Mouse (Mus musculus) testis, adult 2 months (tissue): ENCODE measurements around the gene Col27a1. TPM values are rescaled to one million over a fixed set of nuclear protein-coding genes. Genes with fewer than 3 reads are reported as not detected.

Source experiments
- H3K27ac ChIP-seq: fragments of 200-500 bp; 2 replicates; pipeline ENCODE4 v1.5.1; 2012; ENCODE audit warnings: low read depth, low read length; ENCODE audit not compliant: control insufficient read depth, insufficient read depth
- H3K27me3 ChIP-seq: fragments of 200-500 bp; 2 replicates; pipeline ENCODE4 v1.6.1; 2012; ENCODE audit warnings: mild to moderate bottlenecking, low read length, moderate library complexity; ENCODE audit not compliant: control insufficient read depth, insufficient read depth
- H3K36me3 ChIP-seq: fragments of 200-500 bp; 2 replicates; pipeline ENCODE4 v1.6.1; 2012; ENCODE audit warnings: mild to moderate bottlenecking, low read length; ENCODE audit not compliant: control insufficient read depth, insufficient read depth
- H3K4me1 ChIP-seq: fragments of 200-500 bp; 2 replicates; pipeline ENCODE4 v1.6.1; 2012; ENCODE audit warnings: low read length; ENCODE audit not compliant: control insufficient read depth, insufficient read depth
- H3K4me3 ChIP-seq: fragments of 200-500 bp; 2 replicates; pipeline ENCODE4 v1.5.1; 2012; ENCODE audit warnings: low read depth, mild to moderate bottlenecking, low read length, moderate library complexity, mixed read lengths; ENCODE audit not compliant: control insufficient read depth
- CTCF ChIP-seq: fragments of 200-500 bp; IDR thresholded peaks from 2 replicates; pipeline ENCODE4 v1.5.1; 2012; ENCODE audit warnings: low read depth, mild to moderate bottlenecking, inconsistent platforms, low read length, moderate library complexity; ENCODE audit not compliant: control insufficient read depth, insufficient read depth, insufficient replicate concordance
- POLR2A ChIP-seq: fragments of 200-500 bp; IDR thresholded peaks from 2 replicates; pipeline ENCODE4 v1.6.1; 2012; ENCODE audit warnings: low read depth, mild to moderate bottlenecking, inconsistent platforms, low read length, moderate library complexity; ENCODE audit not compliant: control insufficient read depth
- polyA plus RNA-seq: library from polyadenylated mRNA; depleted of rRNA; stranded (reverse); fragments of >200 nt; gene quantifications from 2 replicates; pipeline ENCODE4 v1.2.3, GENCODE M21; 2012

Gene Col27a1
- polyA plus RNA-seq, 1 experiment = 15.3 TPM

DNA sequence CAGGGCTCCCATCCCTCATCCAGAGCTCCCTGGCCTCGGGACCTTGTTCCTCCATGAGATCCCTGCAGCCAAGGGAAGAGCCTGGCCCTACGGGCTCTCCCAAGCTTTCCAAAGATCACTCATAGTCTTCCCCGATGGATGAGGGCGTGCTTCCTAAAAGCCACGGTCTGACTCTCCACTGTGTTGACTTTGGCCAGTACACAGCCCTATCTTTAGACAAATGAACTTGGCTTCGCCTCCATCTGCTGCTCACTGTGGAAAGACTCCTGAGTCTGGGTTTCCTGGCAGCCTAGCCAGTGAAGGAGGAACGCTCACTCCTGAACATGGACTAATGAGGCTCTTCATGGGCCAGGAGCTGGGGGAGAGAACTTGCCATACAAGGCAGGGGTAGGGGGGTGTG is 65.0 kb downstream of the Col27a1 start:
- H3K27ac ChIP-seq = no peak overlapping the region
- no peaks in the 10 kb centered on the region for H3K27me3 ChIP-seq
- no peaks in the 10 kb centered on the region; the same call in 1 of the 2 replicates for H3K4me1 ChIP-seq
- H3K36me3 ChIP-seq = no peaks in the 10 kb centered on the region
- no peak overlapping the region for H3K4me3 ChIP-seq
- TF ChIP-seq CTCF = no peak
- no peak for TF ChIP-seq POLR2A

DNA sequence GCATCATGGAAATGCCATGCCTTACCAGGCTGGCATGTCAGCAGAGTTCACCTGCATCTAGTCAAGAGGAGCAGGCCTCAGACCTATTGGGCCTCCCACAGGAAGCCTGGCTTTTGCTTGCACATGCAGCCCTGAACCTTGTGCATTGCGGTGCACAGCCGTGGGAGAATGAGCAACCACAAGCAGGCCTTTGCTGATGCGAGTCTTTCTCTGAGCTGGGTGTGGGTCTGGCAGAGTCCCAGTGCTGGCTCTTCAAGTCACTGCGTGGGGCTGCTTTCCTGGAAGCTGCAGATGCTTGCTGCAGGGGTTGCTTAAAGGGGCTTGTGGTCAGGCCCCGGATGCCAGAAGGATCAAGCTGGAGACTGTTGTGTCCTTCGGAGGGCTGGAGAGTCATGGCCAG is 67.9 kb downstream of the Col27a1 start:
- no peak overlapping the region for H3K27ac ChIP-seq
- no peaks in the 10 kb centered on the region; the same call in 1 of the 2 replicates for H3K4me1 ChIP-seq
- no peaks in the 10 kb centered on the region for H3K27me3 ChIP-seq
- no peak for TF ChIP-seq POLR2A
- TF ChIP-seq CTCF = no peak
- no peak overlapping the region for H3K4me3 ChIP-seq
- H3K36me3 ChIP-seq = no peaks in the 10 kb centered on the region

DNA sequence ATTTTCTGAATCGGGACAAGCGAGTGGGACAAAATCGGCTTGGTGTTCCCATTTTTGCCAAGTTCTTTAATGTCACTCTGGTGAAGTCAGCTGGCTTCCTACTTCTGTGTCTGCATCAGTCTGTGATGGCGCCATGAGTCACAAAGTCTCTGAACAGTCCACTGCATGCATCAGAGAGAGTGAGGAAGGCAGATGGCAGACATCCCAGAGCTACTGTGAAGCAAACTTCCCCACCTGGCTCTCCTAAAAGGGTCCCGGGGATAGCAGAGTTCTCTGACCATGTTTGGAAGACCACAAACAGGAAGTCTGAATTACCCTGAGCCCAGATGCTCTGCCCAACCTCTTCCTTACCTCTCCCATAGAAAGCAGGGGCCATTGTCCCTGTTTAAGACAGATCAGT is 69.5 kb downstream of the Col27a1 start:
- TF ChIP-seq POLR2A (no peak), CTCF (no peak)
- Histone ChIP-seq H3K36me3 (no peaks in the 10 kb centered on the region), H3K4me1 (no peaks in the 10 kb centered on the region; the same call in 1 of the 2 replicates)

DNA sequence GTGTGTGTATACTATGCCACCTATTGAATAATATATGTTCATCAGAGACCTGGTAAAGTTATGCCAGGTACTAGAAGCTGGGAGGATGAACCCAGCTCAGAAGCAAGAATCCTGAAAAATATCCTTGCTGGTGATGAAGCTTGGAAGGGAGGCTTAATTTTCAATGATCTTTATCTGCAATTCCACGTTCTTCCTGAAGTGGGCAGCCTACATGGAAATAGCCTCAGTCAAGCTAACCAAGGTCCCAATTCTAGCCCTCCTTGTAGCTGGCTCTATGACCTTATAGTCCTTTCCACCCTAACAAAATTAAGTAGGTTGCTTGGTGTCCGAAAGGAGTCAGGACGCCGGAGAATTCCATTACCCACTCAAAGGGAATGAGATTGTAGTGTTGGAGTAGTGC is 72.2 kb downstream of the Col27a1 start:
- H3K27me3 ChIP-seq = no peaks in the 10 kb centered on the region
- H3K4me3 ChIP-seq = no peak overlapping the region
- H3K27ac ChIP-seq = no peak overlapping the region
- no peaks in the 10 kb centered on the region for H3K36me3 ChIP-seq
- TF ChIP-seq POLR2A (no peak), CTCF (no peak)
- no peaks in the 10 kb centered on the region for H3K4me1 ChIP-seq

More for the DNA sequence above, 69.5 kb downstream of the Col27a1 start:
- Histone ChIP-seq H3K27me3 (no peaks in the 10 kb centered on the region), H3K27ac (no peak overlapping the region), H3K4me3 (peak overlapping the region; percentile 17)

DNA sequence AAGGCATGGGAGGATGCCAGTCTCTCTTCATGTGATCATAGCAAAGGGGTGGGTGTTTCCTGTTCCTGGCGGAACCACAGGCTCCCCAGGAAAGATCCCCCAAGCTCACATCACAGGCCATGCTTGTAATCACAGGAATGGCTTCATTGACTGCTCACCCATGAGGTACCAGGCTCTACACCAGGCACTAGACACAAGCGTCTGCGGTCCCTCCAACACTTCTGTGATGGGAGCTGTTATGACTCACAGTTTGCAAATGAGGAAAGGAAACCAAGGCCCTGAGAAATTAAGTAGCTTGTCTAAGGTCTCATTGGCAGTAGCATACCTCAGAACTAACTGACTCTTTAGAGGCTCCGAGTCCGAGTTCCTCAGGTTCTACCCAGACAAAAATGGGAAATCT is 74.7 kb downstream of the Col27a1 start:
- TF ChIP-seq POLR2A (no peak), CTCF (no peak)
- no peaks in the 10 kb centered on the region for H3K36me3 ChIP-seq
- H3K4me3 ChIP-seq = no peak overlapping the region
- H3K27me3 ChIP-seq = no peaks in the 10 kb centered on the region
- H3K4me1 ChIP-seq = no peaks in the 10 kb centered on the region
- no peak overlapping the region for H3K27ac ChIP-seq

DNA sequence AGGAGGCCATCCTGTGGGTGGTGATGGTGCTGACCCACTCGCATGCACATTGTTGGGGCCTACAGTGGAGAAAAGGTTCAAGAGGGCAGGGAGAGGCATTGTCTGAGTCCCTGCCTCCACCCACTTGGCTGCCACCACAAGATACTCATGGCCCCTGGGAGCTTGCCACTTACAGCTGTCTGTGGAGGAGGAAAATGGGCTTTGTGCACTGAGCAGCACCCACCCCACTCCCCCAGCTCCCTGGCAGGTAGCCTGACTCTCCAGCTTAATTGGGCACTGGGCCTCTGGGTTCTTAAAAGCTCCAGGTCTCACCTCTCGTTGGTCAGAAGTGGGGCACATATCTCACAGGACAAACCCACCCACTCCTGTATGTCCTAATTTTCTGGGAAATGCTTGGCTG is 76.3 kb downstream of the Col27a1 start:
- Histone ChIP-seq H3K4me3 (no peak overlapping the region), H3K27ac (no peak overlapping the region), H3K27me3 (no peaks in the 10 kb centered on the region), H3K36me3 (no peaks in the 10 kb centered on the region), H3K4me1 (no peaks in the 10 kb centered on the region)
- no peak for TF ChIP-seq CTCF
- no peak for TF ChIP-seq POLR2A

DNA sequence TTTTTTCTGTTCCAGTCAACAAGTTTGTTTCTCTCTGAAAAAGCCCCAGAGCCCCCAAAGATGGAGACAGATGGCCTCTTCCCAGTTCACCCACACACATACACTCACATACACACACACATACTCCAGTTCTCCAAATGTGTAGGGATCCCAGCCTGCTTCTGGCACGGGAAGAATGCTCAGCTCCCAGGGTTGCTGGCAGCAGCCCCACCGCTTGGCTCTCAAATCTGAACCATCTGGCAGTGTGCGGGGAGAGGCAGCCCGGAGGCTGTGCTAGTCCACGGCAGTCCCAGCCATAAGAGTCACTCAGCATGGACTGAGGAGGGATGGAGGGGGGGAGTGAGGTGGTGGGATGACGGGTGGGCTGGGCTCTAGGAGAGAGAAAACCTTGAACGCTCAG is 77.3 kb downstream of the Col27a1 start:
- Histone ChIP-seq H3K36me3 (no peaks in the 10 kb centered on the region), H3K4me1 (no peaks in the 10 kb centered on the region), H3K27ac (no peak overlapping the region), H3K4me3 (no peak overlapping the region), H3K27me3 (no peaks in the 10 kb centered on the region)
- TF ChIP-seq POLR2A (no peak), CTCF (no peak)

DNA sequence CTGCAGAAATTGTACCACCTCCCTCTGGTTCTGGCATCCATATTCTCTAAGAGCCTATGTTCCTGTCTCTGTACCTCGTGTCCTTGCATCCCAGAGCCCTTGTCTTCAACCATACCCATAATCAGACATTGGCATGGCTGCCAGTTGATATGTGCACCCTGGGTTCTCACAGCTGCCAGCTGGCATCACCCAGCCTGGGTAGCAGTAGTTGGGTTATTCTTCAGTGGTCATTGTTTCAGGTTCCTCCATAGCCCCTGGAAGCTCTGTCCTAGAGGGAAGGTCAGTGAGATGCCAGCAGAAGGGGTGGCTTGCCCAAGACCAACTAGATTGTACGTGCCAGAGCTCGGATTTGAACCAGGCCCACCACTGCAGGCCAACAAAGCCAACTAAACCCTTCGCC is 77.9 kb downstream of the Col27a1 start:
- Histone ChIP-seq H3K27ac (no peak overlapping the region), H3K36me3 (no peaks in the 10 kb centered on the region), H3K4me3 (no peak overlapping the region), H3K4me1 (no peaks in the 10 kb centered on the region), H3K27me3 (no peaks in the 10 kb centered on the region)
- TF ChIP-seq POLR2A = no peak
- no peak for TF ChIP-seq CTCF
